Mouse (Mus musculus) left cerebral cortex, adult 11 months (tissue): ENCODE results near the gene Gpr180.

Experiments
- DNase-seq: peaks from one replicate; pipeline ENCODE4 v3.0.0; 2022; ENCODE audit warnings: low spot score

The Gpr180 gene

DNA sequence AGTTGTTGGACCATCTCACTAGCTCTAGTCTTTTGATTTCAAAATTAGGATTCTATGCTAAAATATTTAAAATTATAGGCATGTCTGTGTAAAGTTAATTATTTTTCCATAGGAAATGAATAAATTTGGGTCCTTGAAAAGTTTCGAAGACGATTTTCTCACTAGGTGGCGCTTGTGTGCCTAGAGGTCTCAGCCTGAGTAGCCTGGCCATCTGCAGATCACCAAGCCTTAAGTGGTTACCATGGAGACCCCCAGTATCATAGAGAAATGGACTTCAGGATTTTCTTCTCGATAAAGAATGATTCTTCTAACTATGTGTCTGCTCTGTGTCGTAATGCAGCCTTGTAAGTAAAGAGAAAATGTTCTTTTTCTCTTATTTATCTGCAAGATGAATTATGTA is 72.7 kb downstream of the Gpr180 start:
- DNase-seq, result no peak

DNA sequence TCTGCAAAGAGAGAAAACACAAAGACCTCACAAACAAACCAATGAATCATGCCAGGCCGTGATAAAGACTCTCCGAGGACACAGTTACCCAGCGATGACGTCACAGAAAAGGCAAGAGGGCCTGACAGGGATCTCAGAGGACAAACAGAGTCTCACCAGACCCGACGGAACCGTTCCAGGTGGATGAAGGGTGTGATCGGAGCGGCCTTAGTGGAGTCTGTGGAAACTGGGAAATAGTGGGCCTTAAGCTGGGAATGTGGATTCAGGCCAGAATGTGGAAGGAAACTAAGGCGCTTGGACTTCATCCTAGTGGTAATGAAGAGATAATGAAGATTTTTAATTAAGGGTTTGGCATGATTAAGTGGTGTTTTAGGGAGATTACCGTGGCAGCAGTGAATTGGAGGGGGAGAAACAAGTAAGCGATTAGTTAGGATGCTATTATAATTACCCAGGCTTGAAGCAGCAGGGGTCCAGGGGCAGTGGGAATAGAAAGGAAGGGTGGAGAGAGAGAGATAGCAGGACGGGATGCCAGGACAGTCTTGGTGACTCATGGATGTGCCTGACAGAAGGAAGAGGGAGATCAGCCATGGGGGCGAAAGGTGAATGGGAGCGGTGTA is 75.3 kb downstream of the Gpr180 start:
- no peak for DNase-seq
